Mouse (Mus musculus) lung, adult 2 months (tissue): ENCODE results near the gene Szrd1.

Experiments used
- CTCF ChIP-seq: fragments of 200-500 bp; IDR thresholded peaks from 2 replicates; pipeline ENCODE4 v1.5.1; 2011; ENCODE audit warnings: mild to moderate bottlenecking, low read length, control low read depth; ENCODE audit not compliant: insufficient read depth
- POLR2A ChIP-seq: fragments of 200-500 bp; IDR thresholded peaks from 2 replicates; pipeline ENCODE4 v1.6.1; 2011; ENCODE audit warnings: low read depth, mild to moderate bottlenecking, control low read depth, low read length, borderline replicate concordance; ENCODE audit errors: extremely low read depth

DNA sequence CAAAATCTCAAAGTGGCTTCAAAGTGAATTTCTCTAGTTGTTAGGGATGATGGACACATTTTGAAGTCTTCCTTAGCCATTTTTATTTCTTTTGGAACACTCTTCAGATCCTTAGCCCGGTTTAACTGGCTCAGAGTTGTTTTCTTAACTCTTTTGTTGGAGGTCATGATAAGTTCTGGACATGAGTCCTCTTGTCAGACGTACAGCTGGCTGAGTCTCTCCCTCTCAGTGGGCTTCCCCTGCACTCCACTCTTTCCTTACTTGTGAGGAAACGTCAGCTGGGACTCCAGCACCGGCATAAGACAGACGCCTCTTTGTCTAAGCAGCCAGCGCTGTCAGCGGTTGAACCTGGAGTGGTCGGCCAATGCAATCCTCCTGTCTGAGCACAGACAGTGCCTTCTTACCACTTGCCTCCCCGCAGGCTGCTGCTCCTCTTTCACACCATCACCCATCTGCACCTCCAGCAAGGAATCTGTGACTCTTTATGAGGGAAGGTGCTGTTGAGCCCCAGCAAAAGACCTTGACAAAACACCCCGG is 31.3 kb downstream of the Szrd1 start:
- TF ChIP-seq CTCF (no peak), POLR2A (no peak)
